ENCODE assay signal across 14 mouse cellular contexts in the genomic region with DNA sequence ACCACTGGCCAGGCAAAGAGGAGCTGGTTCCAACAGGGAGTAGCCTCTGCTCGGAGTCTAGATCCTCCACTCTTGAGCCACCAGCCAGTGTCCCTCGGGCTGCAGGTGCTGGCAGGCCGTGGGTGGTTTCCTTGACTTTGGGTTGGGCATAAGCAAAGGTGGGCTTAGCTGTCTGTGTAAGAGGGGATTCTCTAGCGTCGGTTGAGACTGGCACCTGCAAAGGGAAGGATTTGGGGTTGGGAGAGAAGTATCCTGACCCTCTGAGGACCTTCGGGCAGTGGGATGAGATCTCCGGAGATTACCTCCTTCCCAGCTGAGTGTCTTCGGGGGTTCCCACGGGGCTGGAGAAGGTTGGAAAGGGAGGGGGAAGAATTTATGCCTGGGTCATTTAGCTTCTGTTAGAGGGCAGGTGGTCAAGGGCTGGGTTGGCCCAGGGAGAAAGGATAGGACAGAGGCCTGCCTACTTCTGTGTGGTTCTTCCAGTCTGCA. TPM values are rescaled to one million over a fixed set of nuclear protein-coding genes. Genes with fewer than 3 reads are reported as not detected.
A peak's percentile ranks its signal among the peaks of the same experiment; 100 is the strongest.
DNase-seq lines count a peak whose midpoint lies in the region; ATAC-seq and TF ChIP-seq lines count a peak whose summit lies in the region.
"Had no signal": no experiment of that assay in that cellular context is flagged by ENCODE, and none has a peak within 500 bp of the region (broad histone marks: within the 10 kb centered on the region; RNA-seq: fewer than 3 reads in every experiment).

No protein-coding gene starts in this region.

- peak overlapping the region; percentile 84 for H3K27ac ChIP-seq in cerebellum, adult 2 months (ENCODE audit: insufficient read depth, low read length)
- H3K27ac ChIP-seq in embryonic facial prominence, embryonic 13.5 days = no peak overlapping the region
- H3K27ac ChIP-seq in hindbrain, embryonic 13.5 days = peak overlapping the region; percentile 100
- no peak overlapping the region for H3K27ac ChIP-seq in heart, embryonic 11.5 days (ENCODE audit: low read depth, low read length)
- H3K27ac ChIP-seq: limb, embryonic 15.5 days had no signal

- ATAC-seq in embryonic facial prominence, embryonic 13.5 days (ENCODE audit: insufficient number of reproducible peaks, insufficient read depth, low FRiP score, low TSS enrichment, low read depth) = no peak
- no peak for ATAC-seq in hindbrain, embryonic 13.5 days (ENCODE audit: low FRiP score)
- ATAC-seq in heart, embryonic 11.5 days (replicated peaks; ENCODE audit: insufficient number of reproducible peaks, low FRiP score, low TSS enrichment) = no peak

- no peak overlapping the region for H3K9ac ChIP-seq in embryonic facial prominence, embryonic 13.5 days
- H3K9ac ChIP-seq in hindbrain, embryonic 13.5 days = peak overlapping the region; percentile 100
- no peak overlapping the region for H3K9ac ChIP-seq in heart, embryonic 11.5 days (ENCODE audit: low read depth, low read length)
- H3K9ac ChIP-seq: limb, embryonic 15.5 days had no signal

- peak overlapping the region; percentile 58 for H3K4me3 ChIP-seq in cerebellum, adult 2 months (replicated peaks; ENCODE audit: insufficient read depth, low read depth, low read length)
- 0 out of 2 replicates have a peak overlapping the region, but pooled peaks have one; percentile 6 for H3K4me3 ChIP-seq in embryonic facial prominence, embryonic 13.5 days
- peak overlapping the region; percentile 85 for H3K4me3 ChIP-seq in hindbrain, embryonic 13.5 days
- H3K4me3 ChIP-seq in heart, embryonic 11.5 days (ENCODE audit: low read depth, low read length) = no peak overlapping the region

- TF ChIP-seq POLR2A in cerebellum, adult 2 months (IDR thresholded peaks at IDR 0.05; ENCODE audit: borderline replicate concordance, insufficient read depth, low read length) = no peak

- H3K9me3 ChIP-seq in embryonic facial prominence, embryonic 13.5 days = no peaks in the 10 kb centered on the region
- no peaks in the 10 kb centered on the region for H3K9me3 ChIP-seq in hindbrain, embryonic 13.5 days
- H3K9me3 ChIP-seq in heart, embryonic 11.5 days (replicated peaks; ENCODE audit: control insufficient read depth, low read length) = no peaks in the 10 kb centered on the region
- H3K9me3 ChIP-seq: limb, embryonic 15.5 days had no signal

- H3K4me1 ChIP-seq in cerebellum, adult 2 months (ENCODE audit: control insufficient read depth, insufficient read depth, low read length) = peaks cover 29% of the 10 kb centered on the region
- H3K4me1 ChIP-seq in embryonic facial prominence, embryonic 13.5 days = peaks cover 25% of the 10 kb centered on the region
- H3K4me1 ChIP-seq in hindbrain, embryonic 13.5 days (replicated peaks) = peaks cover 79% of the 10 kb centered on the region
- peaks cover 14% of the 10 kb centered on the region for H3K4me1 ChIP-seq in heart, embryonic 11.5 days (ENCODE audit: control insufficient read depth, insufficient read depth, low read length)

- WGBS in cerebellum, adult 2 months = 45% methylated on average over 9 of the region's 9 CpGs
- 7% methylated on average over 9 of the region's 9 CpGs for WGBS in embryonic facial prominence, embryonic 13.5 days
- WGBS in hindbrain, embryonic 13.5 days = 5% methylated on average over 9 of the region's 9 CpGs
- 13% methylated on average over 9 of the region's 9 CpGs for WGBS in heart, embryonic 11.5 days (ENCODE audit: insufficient replicate concordance)

- H3K27me3 ChIP-seq in cerebellum, adult 2 months (ENCODE audit: control insufficient read depth, insufficient read depth, low read length) = no peaks in the 10 kb centered on the region
- peaks cover 100% of the 10 kb centered on the region for H3K27me3 ChIP-seq in embryonic facial prominence, embryonic 13.5 days
- peaks cover 20% of the 10 kb centered on the region for H3K27me3 ChIP-seq in hindbrain, embryonic 13.5 days
- H3K27me3 ChIP-seq in heart, embryonic 11.5 days (ENCODE audit: control insufficient read depth, insufficient read depth, low read length) = peaks cover 96% of the 10 kb centered on the region

- peak in 1 of 2 experiments; percentile 30 for DNase-seq in cerebellum, adult 2 months
- DNase-seq in cerebellum, adult 11 months = no peak
- DNase-seq in neural tube, embryonic 10.5 days (ENCODE audit: extremely low spot score, low spot score) = peak; percentile 63
- DNase-seq in left cerebral cortex, postnatal 10 days (ENCODE audit: extremely low spot score in 1 of 2, low spot score in 2 of 2) = no peak
- DNase-seq in ovary, postnatal 14 days (ENCODE audit: low spot score) = no peak
- DNase-seq: kidney, adult 11 months; lung, postnatal 10 days had no signal

- H3K36me3 ChIP-seq in embryonic facial prominence, embryonic 13.5 days = no peaks in the 10 kb centered on the region
- 0 out of 2 replicates have a peak, but pooled peaks cover 3% of the 10 kb centered on the region for H3K36me3 ChIP-seq in hindbrain, embryonic 13.5 days
- H3K36me3 ChIP-seq in heart, embryonic 11.5 days (ENCODE audit: control insufficient read depth, insufficient read depth, low read length) = no peaks in the 10 kb centered on the region
- H3K36me3 ChIP-seq: limb, embryonic 15.5 days had no signal

- no peak overlapping the region for H3K4me2 ChIP-seq in embryonic facial prominence, embryonic 13.5 days
- H3K4me2 ChIP-seq in hindbrain, embryonic 13.5 days = peak overlapping the region; percentile 74
- no peak overlapping the region for H3K4me2 ChIP-seq in heart, embryonic 11.5 days

- TF ChIP-seq CTCF in cerebellum, adult 2 months (IDR thresholded peaks at IDR 0.05; ENCODE audit: borderline replicate concordance, insufficient read depth, low read depth, low read length) = no peak

- intact Hi-C loops in left cerebral cortex, postnatal 10 days (cut with DNase I) = loop anchor here (5.0 kb wide), 2 partner anchors 40 to 65 kb away; no protein-coding TSS in a partner anchor

RNA-seq across cellular contexts. Expression of gene Ythdf1, which starts 28.9 kb away (rescaled TPM):
- polyA plus RNA-seq in cerebellum, adult 2 months (2012; rRNA removed) = 52.3 and 59.7 TPM in 2 replicates
- polyA plus RNA-seq in embryonic facial prominence, embryonic 13.5 days (2015; fragmentation: Nextera tagmentation; extraction: Ambion mirVana) = 49.1 and 62.8 TPM in 2 replicates
- polyA plus RNA-seq in hindbrain, embryonic 13.5 days (2015; fragmentation: Nextera tagmentation; extraction: Ambion mirVana) = 42.2 and 47.6 TPM in 2 replicates
- total RNA-seq in left cerebral cortex, postnatal 10 days (2021) = 10 to 100 TPM; 62.7 to 67.6 TPM
- polyA plus RNA-seq in heart, embryonic 11.5 days (2014; fragmentation: Nextera tagmentation; extraction: Ambion mirVana) = 39.8 and 43.6 TPM in 2 replicates

RNA-seq across cellular contexts. Expression of gene Birc7, which starts 36.9 kb away (rescaled TPM):
- 1.0 TPM in 2 replicates for polyA plus RNA-seq in cerebellum, adult 2 months (2012; rRNA removed)
- not detected in 2 replicates for polyA plus RNA-seq in embryonic facial prominence, embryonic 13.5 days (2015; fragmentation: Nextera tagmentation; extraction: Ambion mirVana)
- 0.17 and 0.35 TPM in 2 replicates for polyA plus RNA-seq in hindbrain, embryonic 13.5 days (2015; fragmentation: Nextera tagmentation; extraction: Ambion mirVana)
- total RNA-seq in left cerebral cortex, postnatal 10 days (2021) = not detected
- 0.13 TPM in 1 of 2 replicates, not detected in the other for polyA plus RNA-seq in heart, embryonic 11.5 days (2014; fragmentation: Nextera tagmentation; extraction: Ambion mirVana)
- total RNA-seq: layer of hippocampus, postnatal 10 days had no signal
- polyA plus RNA-seq: heart, embryonic 14.5 days; limb, embryonic 15.5 days; testis, adult 2 months had no signal

Comparison
In these comparisons a context has a peak if more than half of its experiments do, and no peak if none do; other contexts are left out.
1. H3K27ac ChIP-seq: peak in cerebellum, adult 2 months (single experiment) and hindbrain, embryonic 13.5 days (single experiment); none in embryonic facial prominence, embryonic 13.5 days (single experiment) and heart, embryonic 11.5 days (single experiment).